Mouse (Mus musculus) cerebellum, adult 8-10 months (tissue): ENCODE measurements around the gene Them7.
A peak's percentile ranks its signal among the peaks of the same experiment; 100 is the strongest.

Source experiments
- DNase-seq: peaks from one replicate; pipeline ENCODE4 v3.0.0; 2022

The Them7 gene

GRCm38 (mm10) chr2:105380757-105381319 is 156.7 kb downstream of the Them7 start:
- no peak for DNase-seq

GRCm38 (mm10) chr2:105383063-105383462 is 158.9 kb downstream of the Them7 start:
- DNase-seq, result no peak

GRCm38 (mm10) chr2:105384998-105385397 is 160.9 kb downstream of the Them7 start:
- no peak for DNase-seq

- no peak for DNase-seq
Measured at GRCm38 (mm10) chr2:105386418-105386817, 162.3 kb downstream of the Them7 start.

- no peak for DNase-seq
Measured at GRCm38 (mm10) chr2:105389007-105389890, 165.1 kb downstream of the Them7 start.

GRCm38 (mm10) chr2:105390653-105391413 is 166.7 kb downstream of the Them7 start:
- no peak for DNase-seq

GRCm38 (mm10) chr2:105391414-105391784 is 167.3 kb downstream of the Them7 start:
- no peak for DNase-seq

- no peak for DNase-seq
Measured at GRCm38 (mm10) chr2:105392514-105392913, 168.4 kb downstream of the Them7 start.

- no peak for DNase-seq
Measured at GRCm38 (mm10) chr2:105394375-105394774, 170.3 kb downstream of the Them7 start.

GRCm38 (mm10) chr2:105396066-105396465 is 171.9 kb downstream of the Them7 start:
- DNase-seq, result no peak

GRCm38 (mm10) chr2:105397446-105398211 is 173.5 kb downstream of the Them7 start:
- DNase-seq, result no peak

- DNase-seq, result no peak
Measured at GRCm38 (mm10) chr2:105398636-105399084, 174.5 kb downstream of the Them7 start.

GRCm38 (mm10) chr2:105399085-105399891 is 175.2 kb downstream of the Them7 start, which contains the start of gene Rcn1:
TSS of gene Rcn1 (minus strand) at chr2:105399319.
- peak; percentile 13 for DNase-seq

GRCm38 (mm10) chr2:105400558-105400957 is 176.4 kb downstream of the Them7 start:
- no peak for DNase-seq

- DNase-seq, result no peak
Measured at GRCm38 (mm10) chr2:105402180-105402579, 178.1 kb downstream of the Them7 start.

GRCm38 (mm10) chr2:105408511-105408910 is 184.4 kb downstream of the Them7 start:
- DNase-seq, result no peak

GRCm38 (mm10) chr2:105409253-105409652 is 185.1 kb downstream of the Them7 start:
- DNase-seq, result no peak

GRCm38 (mm10) chr2:105414309-105414708 is 190.2 kb downstream of the Them7 start:
- no peak for DNase-seq

- no peak for DNase-seq
Measured at GRCm38 (mm10) chr2:105416046-105416659, 192.0 kb downstream of the Them7 start.

GRCm38 (mm10) chr2:105416660-105417348 is 192.7 kb downstream of the Them7 start:
- DNase-seq, result no peak

- DNase-seq, result no peak
Measured at GRCm38 (mm10) chr2:105417663-105418062, 193.5 kb downstream of the Them7 start.
